Mouse (Mus musculus): ENCODE data around the gene Ankrd11. TPM values are rescaled to one million over a fixed set of nuclear protein-coding genes. Genes with fewer than 3 reads are reported as not detected.

The Ankrd11 gene
- total RNA-seq, 2 experiments from 2014 or later = 165 to 176 TPM

- peak overlapping the region; percentile 43; the same call in 1 of the 2 replicates for H3K27ac ChIP-seq
- TF ChIP-seq CTCF (conservative IDR thresholded peaks at IDR 0.05) = no peak
Measured at GRCm38 (mm10) chr8:122922945-122923344, 119.1 kb downstream of the Ankrd11 start.

GRCm38 (mm10) chr8:122920890-122921289, 121.2 kb downstream of the Ankrd11 start:
- DNase-seq (ENCODE audit: low spot score in 2 of 2) = no peak
- Histone ChIP-seq H3K4me3 (no peak overlapping the region), H3K27ac (0 out of 2 replicates have a peak overlapping the region, but pooled peaks have one; percentile 0)
- no peak for TF ChIP-seq CTCF (conservative IDR thresholded peaks at IDR 0.05)

More at GRCm38 (mm10) chr8:122922945-122923344, 119.1 kb downstream of the Ankrd11 start:
- DNase-seq (ENCODE audit: low spot score in 2 of 2) = no peak
- no peak overlapping the region for H3K4me3 ChIP-seq

GRCm38 (mm10) chr8:122918438-122919107, 123.5 kb downstream of the Ankrd11 start:
- no peak for DNase-seq (ENCODE audit: low spot score in 2 of 2)
- Histone ChIP-seq H3K27ac (peak overlapping the region; percentile 82), H3K4me3 (no peak overlapping the region)
- no peak for TF ChIP-seq CTCF (conservative IDR thresholded peaks at IDR 0.05)

GRCm38 (mm10) chr8:122917531-122918392, 124.3 kb downstream of the Ankrd11 start:
- Histone ChIP-seq H3K27ac (peak overlapping the region; percentile 82), H3K4me3 (no peak overlapping the region)
- no peak for DNase-seq (ENCODE audit: low spot score in 2 of 2)
- no peak for TF ChIP-seq CTCF (conservative IDR thresholded peaks at IDR 0.05)

GRCm38 (mm10) chr8:122916766-122917165, 125.3 kb downstream of the Ankrd11 start:
- peak overlapping the region; percentile 82; the same call in 1 of the 2 replicates for H3K27ac ChIP-seq
- H3K4me3 ChIP-seq = no peak overlapping the region
- no peak for TF ChIP-seq CTCF (conservative IDR thresholded peaks at IDR 0.05)
- DNase-seq (ENCODE audit: low spot score in 2 of 2) = no peak

GRCm38 (mm10) chr8:122912871-122913270, 129.2 kb downstream of the Ankrd11 start:
- DNase-seq (ENCODE audit: low spot score in 2 of 2) = no peak
- TF ChIP-seq CTCF (conservative IDR thresholded peaks at IDR 0.05) = no peak
- Histone ChIP-seq H3K4me3 (no peak overlapping the region), H3K27ac (0 out of 2 replicates have a peak overlapping the region, but pooled peaks have one; percentile 32)

GRCm38 (mm10) chr8:122912150-122912549, 129.9 kb downstream of the Ankrd11 start:
- no peak for DNase-seq (ENCODE audit: low spot score in 2 of 2)
- Histone ChIP-seq H3K27ac (no peak overlapping the region), H3K4me3 (no peak overlapping the region)
- no peak for TF ChIP-seq CTCF (conservative IDR thresholded peaks at IDR 0.05)

GRCm38 (mm10) chr8:122906463-122907021, 135.5 kb downstream of the Ankrd11 start:
- Histone ChIP-seq H3K4me3 (no peak overlapping the region; the same call in 1 of the 2 replicates), H3K27ac (peak overlapping the region; percentile 90)
- peak; percentile 91 to 92 for DNase-seq (ENCODE audit: low spot score in 2 of 2)
- peak; percentile 98 for TF ChIP-seq CTCF (conservative IDR thresholded peaks at IDR 0.05)

GRCm38 (mm10) chr8:122905346-122905745, 136.7 kb downstream of the Ankrd11 start:
- no peak for TF ChIP-seq CTCF (conservative IDR thresholded peaks at IDR 0.05)
- peak overlapping the region; percentile 90 for H3K27ac ChIP-seq
- no peak overlapping the region for H3K4me3 ChIP-seq

GRCm38 (mm10) chr8:122904496-122904895, 137.6 kb downstream of the Ankrd11 start:
- Histone ChIP-seq H3K27ac (peak overlapping the region; percentile 90; the same call in 1 of the 2 replicates), H3K4me3 (no peak overlapping the region)
- no peak for DNase-seq (ENCODE audit: low spot score in 2 of 2)
- no peak for TF ChIP-seq CTCF (conservative IDR thresholded peaks at IDR 0.05)

More at GRCm38 (mm10) chr8:122905346-122905745, 136.7 kb downstream of the Ankrd11 start:
- DNase-seq (ENCODE audit: low spot score in 2 of 2) = no peak

GRCm38 (mm10) chr8:122903002-122903401, 139.1 kb downstream of the Ankrd11 start:
- H3K4me3 ChIP-seq = no peak overlapping the region
- no peak for TF ChIP-seq CTCF (conservative IDR thresholded peaks at IDR 0.05)
- no peak for DNase-seq (ENCODE audit: low spot score in 2 of 2)
- H3K27ac ChIP-seq = peak overlapping the region; percentile 73

- H3K27ac ChIP-seq = peak overlapping the region; percentile 73
- no peak overlapping the region for H3K4me3 ChIP-seq
- no peak for TF ChIP-seq CTCF (conservative IDR thresholded peaks at IDR 0.05)
- no peak for DNase-seq (ENCODE audit: low spot score in 2 of 2)
Measured at GRCm38 (mm10) chr8:122902581-122902980, 139.5 kb downstream of the Ankrd11 start.
